Mouse (Mus musculus) stomach, embryonic 16.5 days (tissue): ENCODE data around the gene Foxn1. TPM values are rescaled to one million over a fixed set of nuclear protein-coding genes. Genes with fewer than 3 reads are reported as not detected.

Experiments used
- ATAC-seq: fragments of 200-750 bp; cut with Nextera tagmentation; 2 replicates; pipeline ENCODE4 v1.8.0; 2017; ENCODE audit warnings: moderate number of reproducible peaks, moderate TSS enrichment; ENCODE audit not compliant: insufficient read depth, low FRiP score
- H3K27ac ChIP-seq: fragments of 300-500 bp; sonication (generic); 2 replicates; pipeline ENCODE4 v1.5.1; 2014; ENCODE audit warnings: low read length
- H3K27me3 ChIP-seq: fragments of 300-500 bp; sonication (generic); 2 replicates; pipeline ENCODE4 v1.6.1; 2014; ENCODE audit warnings: low read length, control low read depth, mixed read lengths; ENCODE audit not compliant: control insufficient read depth, insufficient read depth
- H3K36me3 ChIP-seq: fragments of 300-500 bp; sonication (generic); 2 replicates; pipeline ENCODE4 v1.6.1; 2014; ENCODE audit warnings: low read length; ENCODE audit not compliant: control insufficient read depth, insufficient read depth
- H3K4me1 ChIP-seq: fragments of 300-500 bp; sonication (generic); 2 replicates; pipeline ENCODE4 v1.6.1; 2014; ENCODE audit warnings: low read length, control low read depth, mixed read lengths; ENCODE audit not compliant: control insufficient read depth, insufficient read depth
- H3K4me2 ChIP-seq: fragments of 300-500 bp; sonication (generic); 2 replicates; pipeline ENCODE4 v1.6.1; 2014; ENCODE audit warnings: low read depth, low read length, mixed read lengths
- H3K4me3 ChIP-seq: fragments of 300-500 bp; sonication (generic); replicated peaks from 2 replicates; pipeline ENCODE4 v1.5.1; 2014; ENCODE audit warnings: mild to moderate bottlenecking, low read length
- H3K9ac ChIP-seq: fragments of 300-500 bp; sonication (generic); 2 replicates; pipeline ENCODE4 v1.6.1; 2014; ENCODE audit warnings: low read length
- H3K9me3 ChIP-seq: fragments of 300-500 bp; sonication (generic); replicated peaks from 2 replicates; pipeline ENCODE4 v1.6.1; 2016; ENCODE audit warnings: low read length, control low read depth; ENCODE audit not compliant: control insufficient read depth
- WGBS: fragments of 180-500 bp; shearing (Covaris S2); extraction: QIAGEN DNeasy Blood & Tissue Kit; methylation state at CpG from one replicate; pipeline ENCODE4 v1.1.7; 2014; 5-methylcytosine and 5-hydroxymethylcytosine counted together
- polyA plus RNA-seq: library from polyadenylated mRNA; unstranded; fragments of >200 nt; fragmentation: Nextera tagmentation; extraction: Ambion mirVana; gene quantifications from 2 replicates; pipeline ENCODE4 v1.2.1, GENCODE M21; 2015

The Foxn1 gene
- polyA plus RNA-seq, 1 experiment from 2014 or later, result 1.6 TPM

GRCm38 (mm10) chr11:78344890-78345715 is 41.3 kb downstream of the Foxn1 start:
- H3K4me2 ChIP-seq, result peak overlapping the region; percentile 92
- 0 out of 2 replicates have a peak, but pooled peaks cover 4% of the 10 kb centered on the region for H3K36me3 ChIP-seq
- H3K4me1 ChIP-seq, result peaks cover 44% of the 10 kb centered on the region
- peak overlapping the region; percentile 45; the same call in 1 of the 2 replicates for H3K27ac ChIP-seq
- no peaks in the 10 kb centered on the region for H3K27me3 ChIP-seq
- ATAC-seq, result 0 out of 2 replicates have a peak, but pooled peaks have one; percentile 11
- peak overlapping the region; percentile 49 for H3K9ac ChIP-seq
- 39% methylated on average over 8 of the region's 8 CpGs for WGBS
- no peaks in the 10 kb centered on the region for H3K9me3 ChIP-seq
- H3K4me3 ChIP-seq, result peak overlapping the region; percentile 83; the same call in 1 of the 2 replicates

DNA sequence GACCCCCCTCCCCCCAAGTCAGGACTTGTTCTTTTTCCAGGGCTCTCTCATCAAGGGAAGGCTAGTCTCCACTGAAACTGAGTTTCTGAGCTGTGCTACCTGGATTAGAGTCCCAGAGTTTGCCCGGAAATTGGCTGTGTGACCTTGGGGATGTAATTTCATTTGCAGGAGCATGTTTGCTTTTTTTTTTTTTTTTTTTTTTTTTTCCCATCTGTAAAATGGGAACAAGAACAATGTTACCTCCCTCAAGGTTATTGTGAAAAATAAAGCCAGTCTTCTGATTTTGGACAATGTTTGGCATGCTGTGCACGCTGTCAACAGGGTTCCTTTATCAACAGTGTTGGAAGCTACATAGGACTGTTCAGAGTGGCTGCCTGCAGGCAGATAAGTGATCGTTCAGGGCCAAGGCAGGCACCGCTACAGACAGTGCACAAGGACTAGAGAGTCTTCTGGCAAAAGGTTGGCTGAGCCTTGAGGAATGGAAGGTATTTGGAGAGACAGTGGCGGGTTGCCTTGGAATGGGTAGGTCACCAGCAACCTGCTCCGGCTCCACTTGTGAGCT is 41.9 kb downstream of the Foxn1 start:
- Histone ChIP-seq H3K9me3 (no peaks in the 10 kb centered on the region), H3K36me3 (0 out of 2 replicates have a peak, but pooled peaks cover 4% of the 10 kb centered on the region), H3K4me2 (peak overlapping the region; percentile 92), H3K4me1 (peaks cover 40% of the 10 kb centered on the region), H3K27me3 (no peaks in the 10 kb centered on the region), H3K9ac (peak overlapping the region; percentile 93), H3K27ac (peak overlapping the region; percentile 85), H3K4me3 (peak overlapping the region; percentile 83)
- no peak for ATAC-seq
- WGBS, result 59% methylated on average over 6 of the region's 6 CpGs

- Histone ChIP-seq H3K4me1 (peaks cover 40% of the 10 kb centered on the region), H3K27me3 (no peaks in the 10 kb centered on the region), H3K9me3 (no peaks in the 10 kb centered on the region), H3K9ac (peak within 1 kb of the TSS; percentile 93), H3K36me3 (0 out of 2 replicates have a peak, but pooled peaks cover 2% of the 10 kb centered on the region), H3K4me3 (peak within 1 kb of the TSS; percentile 83), H3K4me2 (peak within 1 kb of the TSS; percentile 92), H3K27ac (peak within 1 kb of the TSS; percentile 85)
- under 1% methylated on average over 62 of the region's 66 CpGs for WGBS
- ATAC-seq, result peak; percentile 84
Measured at GRCm38 (mm10) chr11:78343381-78344327, 42.7 kb downstream of the Foxn1 start, which contains the start of gene Unc119. Gene Unc119 (plus strand): TSS chr11:78343482.

GRCm38 (mm10) chr11:78341702-78342101 is 44.7 kb downstream of the Foxn1 start:
- WGBS, result 79% methylated on average over 12 of the region's 12 CpGs
- Histone ChIP-seq H3K9ac (no peak overlapping the region), H3K36me3 (no peaks in the 10 kb centered on the region), H3K27ac (no peak overlapping the region), H3K4me1 (peaks cover 34% of the 10 kb centered on the region), H3K27me3 (no peaks in the 10 kb centered on the region), H3K4me2 (no peak overlapping the region), H3K4me3 (no peak overlapping the region), H3K9me3 (no peaks in the 10 kb centered on the region)
- no peak for ATAC-seq

DNA sequence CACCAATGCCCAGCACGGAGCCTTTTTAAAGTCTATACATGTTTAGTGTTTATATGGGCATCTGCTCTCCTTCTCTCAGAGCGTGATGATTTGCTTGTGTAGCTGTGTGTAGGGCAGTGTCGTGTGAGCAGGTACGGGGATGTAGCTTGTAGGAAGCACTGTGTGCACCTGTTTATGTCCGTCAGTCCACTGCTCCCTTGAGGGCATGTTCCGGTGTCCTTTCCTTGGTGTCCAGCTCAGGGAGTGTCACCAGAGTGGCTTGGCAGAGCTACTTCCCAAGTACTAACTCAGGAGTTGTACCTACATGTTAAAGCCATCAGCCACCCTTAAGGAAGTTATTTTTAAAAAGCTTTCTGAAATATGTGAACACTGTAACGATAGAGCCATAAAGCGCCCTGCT is 49.3 kb downstream of the Foxn1 start:
- 94% methylated on average over 8 of the region's 8 CpGs for WGBS
- no peak for ATAC-seq

GRCm38 (mm10) chr11:78333992-78334391 is 52.4 kb downstream of the Foxn1 start:
- no peaks in the 10 kb centered on the region for H3K9me3 ChIP-seq
- WGBS, result 86% methylated on average over 5 of the region's 5 CpGs
- H3K4me2 ChIP-seq, result no peak overlapping the region
- ATAC-seq, result no peak
- H3K36me3 ChIP-seq, result peaks cover 10% of the 10 kb centered on the region
- H3K27ac ChIP-seq, result no peak overlapping the region
- no peak overlapping the region for H3K9ac ChIP-seq
- peaks cover 4% of the 10 kb centered on the region for H3K4me1 ChIP-seq
- H3K27me3 ChIP-seq, result no peaks in the 10 kb centered on the region
- H3K4me3 ChIP-seq, result no peak overlapping the region

More for the DNA sequence above, 49.3 kb downstream of the Foxn1 start:
- Histone ChIP-seq H3K9me3 (no peaks in the 10 kb centered on the region), H3K9ac (no peak overlapping the region), H3K4me3 (no peak overlapping the region), H3K4me2 (no peak overlapping the region), H3K27ac (no peak overlapping the region), H3K27me3 (no peaks in the 10 kb centered on the region), H3K36me3 (peaks cover 10% of the 10 kb centered on the region), H3K4me1 (no peaks in the 10 kb centered on the region)

- H3K27ac ChIP-seq, result no peak overlapping the region
- H3K4me2 ChIP-seq, result no peak overlapping the region
- peaks cover 7% of the 10 kb centered on the region for H3K4me1 ChIP-seq
- H3K9me3 ChIP-seq, result no peaks in the 10 kb centered on the region
- H3K36me3 ChIP-seq, result peaks cover 10% of the 10 kb centered on the region
- no peak for ATAC-seq
- 96% methylated on average over 12 of the region's 12 CpGs for WGBS
- H3K27me3 ChIP-seq, result no peaks in the 10 kb centered on the region
- H3K4me3 ChIP-seq, result no peak overlapping the region
- H3K9ac ChIP-seq, result no peak overlapping the region
Measured at GRCm38 (mm10) chr11:78332676-78333075, 53.7 kb downstream of the Foxn1 start.

DNA sequence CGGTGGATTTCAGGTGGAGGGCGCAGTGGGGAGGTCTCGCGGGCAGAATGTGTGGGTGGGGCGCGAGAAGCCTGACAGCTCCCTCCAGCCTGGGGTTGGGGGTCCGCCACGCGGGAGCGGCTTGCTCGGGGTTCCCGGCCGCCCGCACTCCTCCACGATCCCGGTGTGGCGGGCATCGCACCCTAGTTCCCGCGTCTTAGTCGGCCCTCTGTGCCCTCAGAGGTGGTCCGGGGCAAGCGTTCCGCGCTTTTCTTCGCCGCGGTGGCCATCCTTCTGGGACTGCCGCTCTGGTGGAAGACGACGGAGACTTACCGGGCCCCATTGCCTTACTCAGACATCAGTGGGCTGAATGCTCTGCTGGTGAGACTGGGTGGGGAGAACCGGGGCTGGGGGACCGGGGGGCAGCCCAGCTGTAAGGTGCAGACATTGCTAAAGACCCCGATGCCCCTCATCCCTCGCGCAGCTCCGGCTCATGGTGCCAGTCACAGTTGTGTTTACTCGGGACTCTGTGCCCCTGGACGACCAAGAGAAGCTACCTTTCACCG is 57.8 kb downstream of the Foxn1 start:
- peaks cover 7% of the 10 kb centered on the region for H3K4me1 ChIP-seq
- no peaks in the 10 kb centered on the region for H3K27me3 ChIP-seq
- no peak overlapping the region for H3K27ac ChIP-seq
- peak overlapping the region; percentile 82 for H3K9ac ChIP-seq
- H3K4me3 ChIP-seq, result peak overlapping the region; percentile 60
- peak; percentile 11; the same call in 1 of the 2 replicates for ATAC-seq
- 1% methylated on average over 41 of the region's 41 CpGs for WGBS
- H3K36me3 ChIP-seq, result no peaks in the 10 kb centered on the region
- H3K9me3 ChIP-seq, result no peaks in the 10 kb centered on the region
- H3K4me2 ChIP-seq, result peak overlapping the region; percentile 87
